Mouse (Mus musculus): ENCODE measurements around the gene Ccdc78.

The Ccdc78 gene

GRCm38 (mm10) chr17:25828223-25828594, 41.8 kb downstream of the Ccdc78 start:
- in situ Hi-C loops (cut with MboI; ENCODE audit: low pct_unique_long_range_greater_than_20kb in 1 of 2, low sequenced_read_pairs in 2 of 2, unreplicated experiment in 1 of 2): no loop called here

GRCm38 (mm10) chr17:25828712-25829557, 42.6 kb downstream of the Ccdc78 start, which contains the start of gene Jmjd8:
Gene Jmjd8 (plus strand): TSS chr17:25828867.
- in situ Hi-C loops (cut with MboI; ENCODE audit: low pct_unique_long_range_greater_than_20kb in 1 of 2, low sequenced_read_pairs in 2 of 2, unreplicated experiment in 1 of 2): no loop called here

GRCm38 (mm10) chr17:25829558-25830017, 43.2 kb downstream of the Ccdc78 start:
- in situ Hi-C loops (cut with MboI; ENCODE audit: low pct_unique_long_range_greater_than_20kb in 1 of 2, low sequenced_read_pairs in 2 of 2, unreplicated experiment in 1 of 2): no loop called here

- in situ Hi-C loops (cut with MboI; ENCODE audit: low pct_unique_long_range_greater_than_20kb in 1 of 2, low sequenced_read_pairs in 2 of 2, unreplicated experiment in 1 of 2): no loop called here
These were observed 43.9 kb downstream of the Ccdc78 start for GRCm38 (mm10) chr17:25830200-25830753.

- in situ Hi-C loops (cut with MboI; ENCODE audit: low pct_unique_long_range_greater_than_20kb in 1 of 2, low sequenced_read_pairs in 2 of 2, unreplicated experiment in 1 of 2): no loop called here
These were observed 44.5 kb downstream of the Ccdc78 start for GRCm38 (mm10) chr17:25830806-25831431.

DNA sequence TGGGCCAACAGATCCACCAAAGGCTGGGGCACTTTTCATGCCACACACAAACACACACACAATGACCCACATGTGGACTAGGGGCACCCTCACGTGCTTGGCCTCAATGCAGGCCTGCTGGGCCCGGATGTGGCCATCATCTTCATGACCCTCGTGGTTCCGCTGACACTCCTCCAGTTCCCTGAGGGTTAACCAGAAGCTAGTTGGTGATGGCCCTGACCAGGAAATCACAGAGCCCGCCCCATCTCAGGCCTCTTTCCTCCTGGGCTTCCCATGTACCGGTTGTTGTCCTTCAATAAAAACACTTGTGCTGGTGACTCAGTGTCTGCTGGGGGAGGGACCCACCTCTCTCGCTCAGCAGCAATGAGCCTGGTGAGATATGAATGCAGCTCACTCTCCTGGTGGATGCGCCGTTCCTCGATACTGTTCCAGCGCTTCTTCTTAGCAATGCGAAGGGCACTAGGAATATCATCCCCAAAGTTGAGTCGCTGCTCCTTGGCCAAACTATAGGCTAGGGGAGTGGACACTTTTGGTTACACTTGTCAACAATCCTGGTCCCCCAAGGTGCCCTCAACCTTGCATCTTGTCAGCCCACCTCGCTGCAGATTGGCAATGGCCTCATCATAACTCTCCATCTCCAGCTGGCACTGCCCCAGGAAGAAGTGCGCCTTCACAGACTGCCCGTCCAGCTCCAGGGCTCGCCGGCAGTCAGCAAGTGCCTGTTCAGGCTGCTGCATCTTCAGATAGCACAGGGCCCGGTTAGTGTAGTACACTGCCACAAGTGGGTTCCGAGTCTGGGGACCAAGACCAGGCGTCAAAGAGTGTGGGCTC, 45.3 kb downstream of the Ccdc78 start:
- in situ Hi-C loops (cut with MboI; ENCODE audit: low pct_unique_long_range_greater_than_20kb in 1 of 2, low sequenced_read_pairs in 2 of 2, unreplicated experiment in 1 of 2): no loop called here

DNA sequence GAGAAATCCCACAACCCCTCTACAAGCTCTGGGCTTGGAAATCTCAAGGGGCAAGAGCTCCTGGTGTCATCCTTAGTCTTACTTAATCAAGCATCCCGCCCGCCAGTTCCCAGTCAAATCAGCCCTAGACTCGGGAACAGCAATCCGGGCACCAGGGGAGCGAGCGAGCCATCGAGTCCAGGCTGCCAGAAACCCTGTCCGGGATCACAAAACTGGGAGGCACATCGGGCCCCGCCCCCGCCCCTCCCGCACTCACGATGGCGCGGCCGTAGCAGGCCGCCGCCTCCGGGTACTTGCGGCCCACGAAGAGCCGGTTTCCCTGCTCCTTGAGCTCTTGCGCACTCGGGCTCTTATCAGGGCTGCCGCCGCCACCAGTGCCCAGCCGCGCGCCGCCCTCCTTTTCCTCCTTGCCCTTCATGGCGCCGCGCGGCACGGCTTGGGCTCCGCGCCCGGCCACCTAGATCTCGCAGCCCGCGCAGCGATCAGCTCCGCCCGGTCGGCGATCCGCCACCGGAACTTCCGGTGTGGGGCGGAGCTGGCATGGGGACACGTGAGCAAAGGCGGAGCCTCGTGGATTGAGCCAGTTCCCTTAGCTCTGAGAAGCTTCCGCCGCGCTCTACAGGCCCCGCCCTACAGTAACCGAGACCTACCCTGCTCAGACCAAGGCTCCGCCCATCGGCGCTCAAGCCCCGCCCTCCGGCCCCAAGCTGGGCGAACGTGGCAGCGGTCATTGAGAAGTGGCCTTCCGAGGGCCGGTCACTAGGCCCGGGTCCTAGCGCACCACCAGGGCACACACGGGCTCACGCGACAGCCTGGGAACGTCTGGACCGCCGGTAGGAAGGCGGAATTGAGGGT, 46.3 kb downstream of the Ccdc78 start:
- in situ Hi-C loops (cut with MboI; ENCODE audit: low pct_unique_long_range_greater_than_20kb in 1 of 2, low sequenced_read_pairs in 2 of 2, unreplicated experiment in 1 of 2): no loop called here

- in situ Hi-C loops (cut with MboI; ENCODE audit: low pct_unique_long_range_greater_than_20kb in 1 of 2, low sequenced_read_pairs in 2 of 2, unreplicated experiment in 1 of 2): no loop called here
These were observed 46.9 kb downstream of the Ccdc78 start, which contains the start of gene Stub1 for GRCm38 (mm10) chr17:25833291-25833663. Gene Stub1 (minus strand): TSS chr17:25833404.

DNA sequence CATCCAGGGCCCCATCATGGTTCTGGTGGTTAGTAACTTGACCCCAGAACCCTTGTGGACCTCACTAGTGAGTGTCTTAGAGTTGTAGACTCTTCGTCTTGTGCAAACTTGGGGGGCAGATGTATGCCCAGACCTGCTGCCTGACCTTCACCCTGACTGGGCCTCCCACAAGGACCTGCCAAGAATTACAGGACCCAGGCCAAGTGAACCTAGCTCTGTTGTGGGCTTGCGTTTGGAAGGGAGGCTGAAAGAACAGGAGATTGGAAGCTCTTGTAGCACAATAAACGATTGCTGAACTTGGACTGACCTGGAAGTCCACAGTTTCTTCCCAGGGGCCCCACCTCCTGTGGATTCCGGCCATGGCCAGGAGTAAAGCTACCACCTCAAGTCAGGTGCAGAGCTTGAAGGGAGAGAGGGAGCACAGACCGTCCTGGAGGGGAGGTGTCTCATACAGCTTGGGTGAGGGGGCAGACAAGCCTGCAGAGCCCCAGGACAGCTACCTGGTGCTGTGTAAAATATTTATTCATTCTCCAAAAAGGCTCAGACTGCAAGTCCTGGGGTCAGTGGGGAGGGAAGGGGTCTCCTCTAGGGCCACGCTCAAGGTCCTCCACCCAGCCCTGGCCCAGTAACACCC, 47.7 kb downstream of the Ccdc78 start:
- in situ Hi-C loops (cut with MboI; ENCODE audit: low pct_unique_long_range_greater_than_20kb in 1 of 2, low sequenced_read_pairs in 2 of 2, unreplicated experiment in 1 of 2): no loop called here

DNA sequence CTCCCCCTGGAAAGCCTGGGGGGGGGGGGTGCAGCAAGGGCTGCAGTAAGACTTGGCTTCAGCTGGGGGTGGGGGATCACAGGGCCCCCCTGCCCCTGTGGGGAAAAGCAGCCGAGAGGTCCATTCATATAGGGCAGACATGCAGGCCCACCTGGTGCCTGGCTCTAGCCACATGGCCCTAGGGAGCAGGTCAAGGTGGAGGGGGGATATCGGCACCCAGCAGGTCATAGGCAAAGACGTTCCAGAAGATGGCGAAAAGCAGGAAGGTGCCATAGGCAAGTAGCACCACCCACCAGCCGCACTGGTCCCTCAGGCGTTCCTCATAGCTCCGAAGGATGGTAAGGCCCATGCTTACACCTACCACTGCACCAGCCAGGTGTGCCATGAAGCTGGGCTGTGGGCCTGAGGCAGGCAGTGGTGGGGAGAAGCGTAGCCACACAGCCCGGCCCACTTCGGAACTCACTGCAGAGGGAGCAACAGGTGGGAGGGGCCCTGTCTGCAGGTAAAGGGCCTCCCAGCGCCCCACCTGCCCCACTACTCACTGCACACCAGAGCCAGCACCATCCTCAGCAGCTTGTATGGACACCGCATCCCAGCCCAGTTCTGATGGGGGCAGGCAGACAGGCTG, 48.3 kb downstream of the Ccdc78 start:
- in situ Hi-C loops (cut with MboI; ENCODE audit: low pct_unique_long_range_greater_than_20kb in 1 of 2, low sequenced_read_pairs in 2 of 2, unreplicated experiment in 1 of 2): no loop called here

- in situ Hi-C loops (cut with MboI; ENCODE audit: low pct_unique_long_range_greater_than_20kb in 1 of 2, low sequenced_read_pairs in 2 of 2, unreplicated experiment in 1 of 2): no loop called here
These were observed 48.9 kb downstream of the Ccdc78 start for GRCm38 (mm10) chr17:25835301-25835700.

DNA sequence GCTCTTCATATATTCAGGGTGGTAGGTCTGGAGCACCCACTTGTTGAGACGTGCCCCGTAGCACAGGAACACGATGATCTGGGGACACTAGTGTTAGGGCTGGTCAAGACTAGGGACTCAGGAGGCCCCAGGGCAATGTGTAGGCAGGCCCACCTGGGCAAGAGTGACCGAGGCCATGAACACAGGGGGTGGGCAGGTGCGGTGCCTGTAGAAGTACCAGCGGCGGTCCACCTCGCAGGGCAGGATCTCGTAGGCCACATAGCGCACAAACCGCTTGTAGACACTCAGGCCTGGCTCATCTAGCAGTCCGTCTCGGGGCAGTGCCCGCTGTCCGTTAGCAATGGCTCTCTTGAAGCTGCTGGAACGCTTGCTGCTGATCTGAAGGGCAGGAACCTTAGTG, 49.4 kb downstream of the Ccdc78 start:
- in situ Hi-C loops (cut with MboI; ENCODE audit: low pct_unique_long_range_greater_than_20kb in 1 of 2, low sequenced_read_pairs in 2 of 2, unreplicated experiment in 1 of 2): no loop called here

GRCm38 (mm10) chr17:25836397-25837075, 50.2 kb downstream of the Ccdc78 start:
- in situ Hi-C loops (cut with MboI; ENCODE audit: low pct_unique_long_range_greater_than_20kb in 1 of 2, low sequenced_read_pairs in 2 of 2, unreplicated experiment in 1 of 2): no loop called here

- in situ Hi-C loops (cut with MboI; ENCODE audit: low pct_unique_long_range_greater_than_20kb in 1 of 2, low sequenced_read_pairs in 2 of 2, unreplicated experiment in 1 of 2): no loop called here
These were observed 50.7 kb downstream of the Ccdc78 start, which contains the start of gene Rhbdl1 for GRCm38 (mm10) chr17:25837076-25837410. Gene Rhbdl1 (minus strand): TSS chr17:25837295.

DNA sequence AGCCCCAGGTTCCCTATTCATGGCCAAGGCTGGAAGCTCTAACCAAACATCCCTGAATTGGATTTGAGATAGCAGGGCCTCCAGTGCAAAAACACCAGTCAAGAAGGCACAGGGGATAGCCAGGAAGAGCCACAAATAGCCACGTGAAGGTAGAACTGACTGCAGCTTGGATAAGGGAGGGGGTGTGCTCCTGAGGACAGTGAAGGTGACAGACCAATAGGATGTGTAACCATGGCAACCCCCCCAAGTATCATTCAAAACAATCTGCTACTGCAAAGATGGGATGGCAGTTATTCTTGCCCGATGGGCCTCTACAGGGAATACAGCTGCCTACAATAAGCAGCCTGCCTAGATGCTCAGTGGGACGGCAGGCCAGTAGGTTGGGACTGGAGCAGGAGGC, 51.2 kb downstream of the Ccdc78 start:
- in situ Hi-C loops (cut with MboI; ENCODE audit: low pct_unique_long_range_greater_than_20kb in 1 of 2, low sequenced_read_pairs in 2 of 2, unreplicated experiment in 1 of 2): no loop called here

DNA sequence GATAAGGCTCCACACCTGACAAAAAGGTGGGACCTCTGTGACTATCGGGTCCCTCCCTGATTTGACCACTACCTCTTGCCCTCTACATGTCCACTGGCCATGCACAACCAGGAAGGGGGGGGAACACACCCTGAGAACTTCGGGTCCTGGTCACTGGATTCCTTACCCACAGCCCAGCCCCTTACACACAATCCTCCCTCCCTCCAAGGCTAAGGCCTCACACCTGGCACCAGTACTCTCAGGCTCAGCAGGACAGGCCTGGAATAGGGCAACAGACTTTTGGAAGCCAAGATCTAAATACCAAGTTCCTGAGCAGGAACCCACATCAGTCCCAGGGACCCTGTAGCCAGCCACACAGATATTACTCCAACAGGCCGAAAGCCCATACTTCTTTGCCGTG, 52.5 kb downstream of the Ccdc78 start:
- in situ Hi-C loops (cut with MboI; ENCODE audit: low pct_unique_long_range_greater_than_20kb in 1 of 2, low sequenced_read_pairs in 2 of 2, unreplicated experiment in 1 of 2): no loop called here

All from mouse embryonic stem cell (cell line).